Mouse (Mus musculus): ENCODE data around the gene Hbq1a. TPM values are rescaled to one million over a fixed set of nuclear protein-coding genes. Genes with fewer than 3 reads are reported as not detected.
A peak's percentile ranks its signal among the peaks of the same experiment; 100 is the strongest.

Hbq1a gene
- total and polyA plus RNA-seq, 3 experiments, result not detected

- TF ChIP-seq RCOR1 (conservative IDR thresholded peaks at IDR 0.05; ENCODE audit: low read depth, low read length), result peak; percentile 86
- no peak for TF ChIP-seq RAD21 (IDR thresholded peaks at IDR 0.05; ENCODE audit: low read depth, low read length)
- TF ChIP-seq JUND (conservative IDR thresholded peaks at IDR 0.05; ENCODE audit: low read depth, low read length), result peak; percentile 35; the same call in 1 of the 2 replicates
- 0 out of 2 replicates have a peak, but pooled peaks have one; percentile 26 for TF ChIP-seq MAZ (IDR thresholded peaks at IDR 0.05; ENCODE audit: low read depth, low read length)
- no peak for TF ChIP-seq USF1 (IDR thresholded peaks at IDR 0.05; ENCODE audit: low read depth, low read length)
- TF ChIP-seq PAX5 (IDR thresholded peaks at IDR 0.05; ENCODE audit: low read length), result no peak
- TF ChIP-seq GABPA (IDR thresholded peaks at IDR 0.05; ENCODE audit: insufficient replicate concordance, low read depth, low read length), result no peak
- no peak for TF ChIP-seq NELFE (IDR thresholded peaks at IDR 0.05; ENCODE audit: low read depth, low read length)
- TF ChIP-seq CHD2 (IDR thresholded peaks at IDR 0.05; ENCODE audit: low read length), result peak; percentile 65
- TF ChIP-seq EP300 (IDR thresholded peaks at IDR 0.05; ENCODE audit: low read length), result peak; percentile 96
- 0 out of 2 replicates have a peak, but pooled peaks have one; percentile 37 for TF ChIP-seq ETS1 (conservative IDR thresholded peaks at IDR 0.05; ENCODE audit: low read depth, low read length)
- TF ChIP-seq MEF2A (IDR thresholded peaks at IDR 0.05; ENCODE audit: borderline replicate concordance, low read depth, low read length), result peak; percentile 53; the same call in 1 of the 2 replicates
- peak; percentile 75 for TF ChIP-seq SIN3A (IDR thresholded peaks at IDR 0.05; ENCODE audit: low read length)
- TF ChIP-seq IRF4 (IDR thresholded peaks at IDR 0.05; ENCODE audit: low read depth, low read length), result peak; percentile 94
- TF ChIP-seq ZKSCAN1 (IDR thresholded peaks at IDR 0.05; ENCODE audit: borderline replicate concordance, low read depth, low read length), result no peak
- TF ChIP-seq USF2 (conservative IDR thresholded peaks at IDR 0.05; ENCODE audit: low read depth, low read length), result no peak
- peak; percentile 58 for TF ChIP-seq JUN (IDR thresholded peaks at IDR 0.05; ENCODE audit: insufficient read depth, low read depth, low read length)
- peak; percentile 43 for TF ChIP-seq HCFC1 (IDR thresholded peaks at IDR 0.05; ENCODE audit: low read depth, low read length)
- TF ChIP-seq TCF12 (IDR thresholded peaks at IDR 0.05; ENCODE audit: low read depth, low read length), result 0 out of 2 replicates have a peak, but pooled peaks have one; percentile 47
- TF ChIP-seq MAFK (IDR thresholded peaks at IDR 0.05; ENCODE audit: insufficient replicate concordance, low read length), result 0 out of 2 replicates have a peak, but pooled peaks have one; percentile 29
- TF ChIP-seq BHLHE40 (IDR thresholded peaks at IDR 0.05; ENCODE audit: low read depth, low read length), result peak; percentile 64
- TF ChIP-seq ELF1 (IDR thresholded peaks at IDR 0.05; ENCODE audit: low read depth, low read length), result peak; percentile 61
- no peak for TF ChIP-seq ZC3H11A (IDR thresholded peaks at IDR 0.05; ENCODE audit: low read depth, low read length)
- H3K9me3 ChIP-seq (replicated peaks; ENCODE audit: low read length), result peaks cover 3% of the 10 kb centered on the region
- peak overlapping the region; percentile 59 for H3K4me2 ChIP-seq (ENCODE audit: insufficient read depth, low read depth, poor library complexity, severe bottlenecking)
- H3K79me2 ChIP-seq (replicated peaks; ENCODE audit: control insufficient read depth, extremely low read depth, insufficient read depth, poor library complexity, severe bottlenecking), result no peaks in the 10 kb centered on the region
- H3K9ac ChIP-seq (ENCODE audit: insufficient read depth, low read depth), result no peak overlapping the region
- in situ Hi-C loops (cut with MboI; ENCODE audit: low pct_ligation_motif_present, low pct_unique_long_range_greater_than_20kb, low sequenced_read_pairs), result no loop called here
- H3K27me3 ChIP-seq (replicated peaks), result peaks cover 8% of the 10 kb centered on the region
- dilution Hi-C loops (cut with MboI; ENCODE audit: extremely low pct_ligation_motif_present, extremely low pct_unique_long_range_greater_than_20kb, low sequenced_read_pairs), result no loop called here
- H3K36me3 ChIP-seq (replicated peaks in 1 of 2; ENCODE audit: control insufficient read depth in 1 of 2, insufficient read depth in 1 of 2, low read length in 1 of 2), result no peaks in the 10 kb centered on the region
- no peak overlapping the region for H3K4me3 ChIP-seq (replicated peaks in 1 of 3; ENCODE audit: low read depth in 2 of 3, low read length in 2 of 3, poor library complexity in 1 of 3)
- no peak overlapping the region for H3K27ac ChIP-seq (ENCODE audit: insufficient read depth, low read depth)
- peaks cover 5 to 13% of the 10 kb centered on the region in 2 experiments for H3K4me1 ChIP-seq (ENCODE audit: control insufficient read depth in 1 of 2, insufficient read depth in 2 of 2)
- DNase-seq (ENCODE audit: extremely low read depth), result peak; percentile 49
Measured at GRCm38 (mm10) chr11:32331075-32331474, 31.2 kb downstream of the Hbq1a start.

All from CH12.LX (cell line).